Mouse (Mus musculus): Measurements from ENCODE around the gene Alg5. TPM values are rescaled to one million over a fixed set of nuclear protein-coding genes. Genes with fewer than 3 reads are reported as not detected.

Alg5 gene
- polyA plus RNA-seq, 1 experiment from 2014 or later: 65.8 TPM

DNA sequence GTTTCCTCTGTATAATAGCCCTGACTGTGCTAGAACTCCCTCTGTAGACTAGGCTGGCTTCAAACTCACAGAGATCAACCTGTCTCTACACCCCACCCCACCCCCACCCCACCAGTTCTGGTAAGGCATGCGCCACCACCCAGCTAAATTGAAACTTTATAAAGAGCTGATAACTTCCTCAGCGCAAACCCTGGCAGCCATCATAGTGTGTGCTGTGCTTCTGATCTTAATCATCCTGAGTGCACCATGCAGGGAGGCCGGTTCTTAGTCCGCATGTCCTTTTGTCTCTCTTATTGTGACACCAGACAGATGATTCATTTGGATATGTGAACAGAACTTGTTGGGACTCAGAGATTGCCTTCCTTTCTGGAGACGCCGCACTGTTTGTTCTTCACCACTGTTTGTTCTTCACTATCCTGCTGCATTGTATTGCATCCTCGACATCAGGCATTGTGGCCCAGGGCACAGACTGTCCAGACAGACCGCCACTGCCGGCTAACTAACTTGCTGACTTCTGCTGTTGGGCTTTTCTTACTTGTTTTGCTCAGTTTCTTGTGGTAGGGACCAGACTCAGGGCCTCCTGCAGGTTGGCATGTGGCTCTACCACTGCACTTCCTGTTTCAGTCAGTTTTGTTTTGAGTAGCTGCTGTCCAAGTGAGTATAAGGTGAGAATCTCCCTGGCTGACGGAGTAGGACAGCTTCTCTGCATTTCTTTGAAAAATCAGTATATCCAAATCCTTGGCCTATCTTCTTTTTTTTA is 11.4 kb upstream of the Alg5 start:
- H3K27ac ChIP-seq (ENCODE audit: low read length): 0 out of 2 replicates have a peak overlapping the region, but pooled peaks have one; percentile 20
- TF ChIP-seq EP300 (IDR thresholded peaks at IDR 0.05) (no peak), CTCF (IDR thresholded peaks at IDR 0.05) (peak; percentile 11; the same call in 1 of the 2 replicates)
- H3K9ac ChIP-seq (replicated peaks; ENCODE audit: low read depth): no peak overlapping the region
- H3K4me1 ChIP-seq (ENCODE audit: insufficient read depth, low read depth, low read length): no peaks in the 10 kb centered on the region
- ATAC-seq (peak; percentile 11; the same call in 1 of the 2 replicates), DNase-seq (ENCODE audit: low spot score) (no peak)
- H3K36me3 ChIP-seq (ENCODE audit: insufficient read depth, low read length): peaks cover 33% of the 10 kb centered on the region
- no peaks in the 10 kb centered on the region for H3K27me3 ChIP-seq (replicated peaks; ENCODE audit: insufficient read depth, low read length)
- H3K4me3 ChIP-seq (ENCODE audit: low read depth, low read length): no peak overlapping the region
- WGBS: 82% methylated on average over 10 of the region's 10 CpGs
- H3K9me3 ChIP-seq (ENCODE audit: low read length): no peaks in the 10 kb centered on the region
- H3K4me2 ChIP-seq (replicated peaks; ENCODE audit: low read depth, low read length): no peak overlapping the region

DNA sequence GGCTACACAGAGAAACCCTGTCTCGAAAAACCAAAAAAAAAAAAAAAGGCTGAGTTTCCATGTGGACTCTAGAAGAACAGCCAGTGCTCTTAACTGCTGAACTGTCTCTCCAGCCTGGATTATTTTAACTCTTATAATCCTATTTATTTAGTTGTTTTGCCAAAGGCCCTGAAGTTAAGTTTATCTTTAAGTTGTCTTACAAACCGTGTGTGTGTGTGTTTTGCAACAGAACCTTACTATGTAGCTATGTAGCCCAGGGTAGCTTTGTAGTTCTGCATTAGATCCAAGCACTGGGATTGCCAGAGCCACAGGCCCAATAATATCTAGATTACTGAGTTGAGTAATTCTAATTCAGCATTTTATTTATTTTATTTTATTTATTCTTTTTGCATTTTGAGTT is 10.0 kb upstream of the Alg5 start:
- DNase-seq (ENCODE audit: low spot score): no peak
- ATAC-seq: no peak
- TF ChIP-seq CTCF (IDR thresholded peaks at IDR 0.05) (no peak), EP300 (IDR thresholded peaks at IDR 0.05) (no peak)
- Histone ChIP-seq H3K27me3 (replicated peaks; ENCODE audit: insufficient read depth, low read length) (no peaks in the 10 kb centered on the region), H3K9ac (replicated peaks; ENCODE audit: low read depth) (no peak overlapping the region), H3K4me1 (ENCODE audit: insufficient read depth, low read depth, low read length) (no peaks in the 10 kb centered on the region), H3K9me3 (ENCODE audit: low read length) (no peaks in the 10 kb centered on the region), H3K27ac (ENCODE audit: low read length) (no peak overlapping the region), H3K4me2 (replicated peaks; ENCODE audit: low read depth, low read length) (no peak overlapping the region), H3K4me3 (ENCODE audit: low read depth, low read length) (no peak overlapping the region), H3K36me3 (ENCODE audit: insufficient read depth, low read length) (peaks cover 44% of the 10 kb centered on the region)
- 72% methylated on average over 2 of the region's 2 CpGs for WGBS

DNA sequence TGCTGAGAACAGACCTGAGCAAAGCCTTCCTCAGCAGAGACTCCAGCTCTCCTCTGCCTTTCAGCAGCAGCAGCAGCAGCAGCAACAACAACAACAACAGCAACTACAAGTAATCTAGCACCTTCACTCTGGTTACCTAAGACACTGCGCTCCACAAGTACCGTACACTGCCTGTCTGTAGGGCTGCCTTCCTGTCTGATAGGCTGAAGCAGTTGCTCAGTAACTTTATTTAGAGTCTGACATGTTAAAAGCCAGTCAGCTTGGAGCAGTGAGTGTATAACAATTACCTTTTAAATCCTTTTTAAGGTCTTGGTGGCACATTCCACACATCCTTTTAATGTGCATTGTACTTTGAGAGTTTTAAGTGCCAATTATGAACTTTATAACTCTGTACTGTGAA is 7.8 kb upstream of the Alg5 start:
- Histone ChIP-seq H3K9ac (replicated peaks; ENCODE audit: low read depth) (no peak overlapping the region), H3K4me3 (ENCODE audit: low read depth, low read length) (no peak overlapping the region), H3K4me1 (ENCODE audit: insufficient read depth, low read depth, low read length) (no peaks in the 10 kb centered on the region), H3K27ac (ENCODE audit: low read length) (no peak overlapping the region), H3K27me3 (replicated peaks; ENCODE audit: insufficient read depth, low read length) (no peaks in the 10 kb centered on the region), H3K36me3 (ENCODE audit: insufficient read depth, low read length) (peaks cover 32% of the 10 kb centered on the region), H3K4me2 (replicated peaks; ENCODE audit: low read depth, low read length) (no peak overlapping the region), H3K9me3 (ENCODE audit: low read length) (no peaks in the 10 kb centered on the region)
- WGBS: 96% methylated on average over 2 of the region's 2 CpGs
- DNase-seq (ENCODE audit: low spot score) (no peak), ATAC-seq (no peak)
- TF ChIP-seq CTCF (IDR thresholded peaks at IDR 0.05) (no peak), EP300 (IDR thresholded peaks at IDR 0.05) (no peak)

DNA sequence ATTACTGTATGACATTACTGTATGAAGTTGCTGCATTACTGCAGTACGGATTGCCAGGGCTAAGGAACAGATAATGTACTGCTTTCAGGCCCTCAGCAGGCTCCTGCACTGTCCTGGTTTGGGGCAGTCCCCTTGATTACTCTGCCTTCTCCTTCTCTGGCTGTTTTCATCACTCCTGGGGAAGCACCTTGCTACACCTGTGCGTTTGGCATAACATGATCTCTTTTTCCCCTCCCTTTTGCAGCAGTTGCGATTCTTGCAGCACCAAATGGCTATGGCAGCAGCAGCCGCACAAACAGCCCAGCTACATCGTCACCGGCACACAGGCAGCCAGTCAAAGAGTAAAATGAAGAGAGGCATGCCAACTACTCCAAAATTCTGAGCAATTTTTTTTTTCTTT is 7.2 kb upstream of the Alg5 start:
- DNase-seq (ENCODE audit: low spot score) (no peak), ATAC-seq (no peak)
- H3K36me3 ChIP-seq (ENCODE audit: insufficient read depth, low read length): peaks cover 32% of the 10 kb centered on the region
- H3K27me3 ChIP-seq (replicated peaks; ENCODE audit: insufficient read depth, low read length): no peaks in the 10 kb centered on the region
- H3K9me3 ChIP-seq (ENCODE audit: low read length): no peaks in the 10 kb centered on the region
- no peak overlapping the region for H3K27ac ChIP-seq (ENCODE audit: low read length)
- H3K9ac ChIP-seq (replicated peaks; ENCODE audit: low read depth): no peak overlapping the region
- WGBS: 89% methylated on average over 6 of the region's 6 CpGs
- TF ChIP-seq EP300 (IDR thresholded peaks at IDR 0.05): no peak
- TF ChIP-seq CTCF (IDR thresholded peaks at IDR 0.05): no peak
- H3K4me3 ChIP-seq (ENCODE audit: low read depth, low read length): no peak overlapping the region
- H3K4me1 ChIP-seq (ENCODE audit: insufficient read depth, low read depth, low read length): no peaks in the 10 kb centered on the region
- no peak overlapping the region for H3K4me2 ChIP-seq (replicated peaks; ENCODE audit: low read depth, low read length)

DNA sequence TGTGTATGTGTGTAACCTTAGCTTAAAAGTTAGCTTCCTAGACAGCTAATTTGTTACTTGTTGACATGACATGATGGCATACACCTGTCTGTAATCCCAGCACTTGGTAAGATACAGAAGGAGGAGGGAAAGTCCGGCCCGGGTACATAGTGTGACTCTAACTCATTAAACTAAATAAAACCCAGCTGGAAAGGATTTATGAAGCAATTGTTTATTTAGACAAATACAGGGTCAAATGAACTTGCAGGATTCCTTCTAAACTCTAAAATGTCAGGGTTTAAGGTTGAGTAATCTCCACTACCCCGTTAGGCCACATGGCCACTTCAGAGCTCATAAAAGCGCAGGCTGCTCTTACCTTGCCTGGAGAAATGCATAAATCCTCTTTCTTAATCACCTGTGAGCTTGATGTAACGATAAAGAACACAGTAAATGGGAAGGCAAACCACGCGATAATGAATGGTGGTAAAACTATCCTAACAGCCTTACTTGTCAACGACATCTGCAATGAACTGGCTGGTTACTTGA is 3.7 kb upstream of the Alg5 start:
- DNase-seq (ENCODE audit: low spot score): peak; percentile 58
- Histone ChIP-seq H3K4me2 (replicated peaks; ENCODE audit: low read depth, low read length) (no peak overlapping the region), H3K4me3 (ENCODE audit: low read depth, low read length) (no peak overlapping the region), H3K9ac (replicated peaks; ENCODE audit: low read depth) (no peak overlapping the region), H3K27me3 (replicated peaks; ENCODE audit: insufficient read depth, low read length) (no peaks in the 10 kb centered on the region), H3K27ac (ENCODE audit: low read length) (no peak overlapping the region), H3K4me1 (ENCODE audit: insufficient read depth, low read depth, low read length) (peaks cover 4% of the 10 kb centered on the region), H3K9me3 (ENCODE audit: low read length) (no peaks in the 10 kb centered on the region), H3K36me3 (ENCODE audit: insufficient read depth, low read length) (peaks cover 29% of the 10 kb centered on the region)
- TF ChIP-seq EP300 (IDR thresholded peaks at IDR 0.05) (peak; percentile 59), CTCF (IDR thresholded peaks at IDR 0.05) (no peak)
- WGBS: 67% methylated on average over 8 of the region's 8 CpGs
- ATAC-seq: no peak

DNA sequence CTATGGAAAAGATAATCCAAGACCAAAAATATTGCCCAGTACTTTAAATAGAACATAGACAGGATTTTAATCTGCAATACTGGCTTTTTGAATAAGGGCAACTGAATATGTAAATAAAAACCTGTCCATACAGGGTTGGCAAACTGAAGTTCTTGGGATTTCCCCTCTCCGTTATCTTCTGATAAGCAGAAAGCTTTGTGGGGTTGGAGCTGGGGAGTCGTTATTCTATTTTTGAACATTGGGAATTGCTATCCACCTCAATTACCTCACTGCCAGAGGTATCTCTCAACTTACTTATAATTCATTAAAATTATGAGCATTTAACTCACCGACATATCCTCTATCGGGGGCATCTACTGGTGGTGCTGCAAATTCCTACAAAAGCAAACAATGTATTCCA is 3.0 kb upstream of the Alg5 start:
- H3K4me1 ChIP-seq (ENCODE audit: insufficient read depth, low read depth, low read length): peaks cover 4% of the 10 kb centered on the region
- peaks cover 27% of the 10 kb centered on the region for H3K36me3 ChIP-seq (ENCODE audit: insufficient read depth, low read length)
- H3K4me2 ChIP-seq (replicated peaks; ENCODE audit: low read depth, low read length): no peak overlapping the region
- H3K27me3 ChIP-seq (replicated peaks; ENCODE audit: insufficient read depth, low read length): no peaks in the 10 kb centered on the region
- no peak overlapping the region for H3K9ac ChIP-seq (replicated peaks; ENCODE audit: low read depth)
- H3K9me3 ChIP-seq (ENCODE audit: low read length): no peaks in the 10 kb centered on the region
- ATAC-seq (no peak), DNase-seq (ENCODE audit: low spot score) (no peak)
- no peak overlapping the region for H3K27ac ChIP-seq (ENCODE audit: low read length)
- 81% methylated on average over 4 of the region's 4 CpGs for WGBS
- no peak overlapping the region for H3K4me3 ChIP-seq (ENCODE audit: low read depth, low read length)
- no peak for TF ChIP-seq EP300 (IDR thresholded peaks at IDR 0.05)
- TF ChIP-seq CTCF (IDR thresholded peaks at IDR 0.05): no peak

Measured in lung, postnatal 0 days (tissue).